Mouse (Mus musculus): ENCODE results near the gene Nmd3. TPM values are rescaled to one million over a fixed set of nuclear protein-coding genes. Genes with fewer than 3 reads are reported as not detected.

The Nmd3 gene
- total RNA-seq, 1 experiment from 2014 or later, result 65.2 TPM

Other genes with a start within 250 kb of the Nmd3 start
- gene B3galnt1, start 123.0 kb upstream of the Nmd3 start, total RNA-seq (2017), result 1.0 and 1.4 TPM in 2 replicates
- not detected in 2 replicates for gene Sptssb, start 138.0 kb downstream of the Nmd3 start, total RNA-seq (2017)